Mouse (Mus musculus) right cerebral cortex, adult 2 months (tissue): ENCODE results near the gene Rbmxl1.
"Not testable (repeated sequence)": the region's sequence is repeated elsewhere in the genome, so short reads cannot be mapped to it uniquely, and the experiment has no call there.

Experiments used
- DNase-seq, 2 experiments: peaks; one replicate each; pipeline ENCODE4 v3.0.0; 2021 to 2022; ENCODE audit warnings: low spot score in 2 of 2

Gene Rbmxl1

DNA sequence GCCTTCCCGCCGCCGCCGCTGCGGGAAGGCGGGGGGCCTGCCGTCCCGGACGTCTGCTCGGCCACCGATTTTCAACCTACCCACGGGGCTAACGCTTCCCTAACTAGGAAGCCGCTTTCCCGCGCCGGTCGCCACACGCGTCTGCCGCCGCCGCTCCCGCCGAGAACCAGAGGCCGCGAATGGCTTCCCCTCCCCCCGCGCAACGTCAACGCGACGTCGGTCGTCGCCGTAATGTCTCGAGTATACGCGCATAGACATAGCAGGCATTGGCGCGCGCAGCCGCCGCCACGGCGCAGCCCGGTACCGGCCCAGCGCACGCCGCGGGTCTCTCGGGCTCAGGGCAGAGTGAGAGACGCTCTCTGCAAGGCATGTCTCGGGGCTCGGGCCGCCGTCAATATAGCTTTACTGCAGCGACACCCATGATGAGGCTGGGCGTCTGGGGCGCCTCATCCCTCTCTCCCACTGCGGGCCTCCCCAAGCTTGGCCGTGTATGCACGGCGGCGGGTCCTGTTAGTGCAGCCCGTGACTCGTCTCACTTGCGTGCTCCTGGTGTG, at the start of gene Rbmxl1:
TSS of gene Rbmxl1 (minus strand) at position 180 of the 554 bp plus-strand sequence.
- peak; percentile 91 to 92 for DNase-seq

DNA sequence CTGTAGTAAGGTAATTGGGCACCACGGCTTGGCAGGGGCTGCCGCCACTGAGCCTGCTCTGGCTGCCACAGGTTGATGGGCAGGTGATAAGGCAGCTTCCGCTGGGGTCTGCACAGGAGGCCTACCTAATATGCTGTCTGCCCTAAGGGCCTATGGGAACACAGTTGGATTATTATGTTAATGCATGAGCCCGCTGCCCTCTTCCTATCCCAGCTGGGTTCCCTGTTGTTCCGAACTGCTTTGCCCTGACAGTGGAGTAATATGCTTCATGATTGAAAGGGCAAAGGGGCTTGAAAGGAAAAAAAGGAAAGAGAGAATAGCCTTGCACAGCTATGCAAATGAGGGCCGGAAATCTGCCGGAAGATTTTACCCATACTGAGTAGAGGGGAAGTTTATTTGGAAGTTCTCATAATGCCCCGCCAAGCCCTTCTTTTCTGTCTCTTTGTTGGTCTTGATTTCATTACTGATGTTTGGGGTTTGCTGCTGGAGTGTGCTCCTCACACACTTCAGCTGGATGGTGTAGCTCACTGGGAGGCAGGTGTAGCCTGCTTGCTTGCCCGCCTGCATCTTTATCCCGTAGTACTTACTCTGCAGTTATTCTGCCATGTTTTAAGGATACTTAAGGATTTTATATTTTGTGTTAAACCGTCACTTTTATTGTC, 48.2 kb upstream of the Rbmxl1 start:
- no peak for DNase-seq

DNA sequence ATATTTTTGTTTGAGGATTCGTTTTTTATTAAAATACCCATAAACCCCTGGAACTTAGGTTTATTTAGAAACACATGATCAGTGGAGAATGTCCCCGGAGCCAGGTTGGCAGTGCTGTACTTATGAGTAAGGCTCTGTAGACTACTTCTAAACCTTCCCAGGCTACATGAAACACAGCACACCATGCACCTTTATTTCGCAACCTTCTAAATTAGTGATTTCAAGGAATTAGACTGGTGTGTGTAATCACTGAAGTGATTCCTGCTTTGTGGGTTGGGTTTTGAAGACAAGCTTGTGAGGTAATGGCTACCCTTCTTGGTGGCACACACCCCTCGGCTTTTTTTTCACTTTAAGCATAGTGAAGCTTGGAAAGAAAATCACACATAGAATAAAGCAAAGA, 47.1 kb upstream of the Rbmxl1 start:
- DNase-seq = no peak

DNA sequence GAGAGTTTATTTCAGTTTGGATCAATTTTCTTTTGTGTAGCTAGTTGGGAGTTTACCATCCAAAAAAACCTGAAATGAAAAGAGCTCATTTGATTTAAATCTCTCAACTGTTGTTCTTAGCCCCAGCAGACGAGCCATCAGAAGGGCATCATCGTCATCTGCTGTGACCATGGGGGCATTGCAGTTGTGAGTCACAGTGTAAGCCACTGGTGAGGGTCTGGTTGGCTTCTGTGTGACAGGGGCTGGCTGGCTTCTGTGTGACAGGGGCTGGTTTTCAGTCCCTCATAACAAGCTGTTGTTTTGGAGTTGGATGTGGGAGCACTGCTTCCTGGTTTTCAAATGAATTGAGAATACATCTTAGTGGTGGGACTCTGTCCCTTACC, 42.0 kb upstream of the Rbmxl1 start:
- no peak for DNase-seq

DNA sequence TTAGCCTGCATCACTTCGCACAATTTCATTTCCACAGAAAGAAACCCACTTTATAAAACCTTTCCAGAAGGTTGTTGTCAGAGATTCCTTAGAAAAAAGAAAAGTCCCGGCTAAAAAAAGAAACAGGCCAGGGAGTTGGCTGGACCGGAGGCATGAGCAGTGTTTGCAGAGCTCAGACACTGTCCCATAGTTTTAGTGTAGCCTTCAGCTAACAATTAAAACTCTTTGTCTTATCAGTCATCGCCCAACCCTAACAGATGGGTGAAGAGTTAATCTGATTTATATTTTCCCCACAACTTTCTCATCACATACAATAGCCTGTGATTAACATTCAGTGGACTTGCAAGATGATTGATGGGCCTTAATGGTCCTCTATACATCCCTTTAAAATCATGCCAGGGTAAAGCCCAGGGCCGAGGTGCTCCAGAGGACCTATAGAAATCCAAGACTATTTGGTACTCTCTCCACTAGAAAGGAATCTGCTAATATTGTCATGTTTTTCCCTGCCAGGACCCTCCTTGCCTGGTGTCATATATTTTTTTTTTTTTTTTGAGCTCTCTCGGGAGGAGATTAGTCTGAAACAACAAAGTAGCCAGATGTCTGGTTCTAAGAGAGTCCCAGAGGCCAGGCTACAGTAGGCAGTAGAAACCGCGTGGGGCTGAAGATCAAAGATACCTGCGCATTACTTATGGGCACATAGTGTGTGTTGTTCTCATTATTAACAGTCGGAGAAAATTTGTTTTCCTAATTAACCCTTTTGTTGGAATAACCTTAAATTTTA, 41.5 kb upstream of the Rbmxl1 start:
- no peak for DNase-seq

DNA sequence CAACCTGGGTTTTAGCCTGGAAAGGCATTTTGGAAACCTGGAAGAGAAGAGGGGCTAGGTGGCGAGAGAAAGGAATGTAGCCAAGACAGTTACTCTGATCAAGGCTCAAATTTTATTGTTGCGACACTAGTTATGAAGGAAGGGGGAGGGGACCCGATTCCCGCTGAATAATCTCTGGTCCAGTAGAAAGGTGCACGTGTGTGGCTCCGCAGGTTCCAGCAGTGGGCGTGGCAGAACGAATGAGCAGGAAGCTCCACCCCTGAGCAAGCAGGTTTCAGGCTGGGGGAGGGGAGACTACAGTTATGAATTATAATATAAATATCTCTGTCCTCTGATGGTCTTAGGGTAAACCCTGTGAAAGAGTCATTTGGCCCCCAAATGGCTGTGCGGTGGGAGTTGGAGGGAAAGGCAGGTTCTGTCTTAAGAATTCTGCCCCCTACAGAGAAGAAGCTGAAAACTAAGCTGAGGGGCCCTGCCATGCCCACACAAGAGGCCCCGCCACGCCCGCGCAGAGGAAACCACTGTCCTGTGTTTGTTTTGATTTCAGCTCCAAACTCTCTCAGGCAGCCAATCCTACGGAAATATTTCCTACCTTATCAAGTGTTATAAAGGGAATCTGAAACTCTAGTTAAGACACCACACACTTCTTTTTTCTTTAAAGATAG, 36.6 kb upstream of the Rbmxl1 start:
- not testable (repeated sequence) for DNase-seq

DNA sequence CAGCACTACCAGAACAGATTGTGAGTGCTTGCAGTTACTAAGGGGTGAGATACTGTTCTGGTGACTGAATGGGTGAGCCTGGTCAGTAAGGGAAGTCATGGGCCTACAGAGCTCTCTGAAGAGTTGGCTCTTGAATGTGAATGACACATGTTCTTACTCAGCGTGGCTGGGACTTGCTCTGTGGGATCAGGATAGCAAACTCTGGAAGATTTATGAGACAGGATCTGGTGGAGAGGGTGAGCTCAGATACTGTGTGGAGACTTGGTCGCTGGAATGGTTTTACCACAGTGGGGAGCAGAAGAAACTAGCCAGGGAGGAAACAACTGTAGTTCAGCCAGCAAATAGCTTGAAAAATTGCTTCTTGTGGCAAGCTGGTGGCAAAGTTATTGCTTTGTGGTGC, 35.8 kb upstream of the Rbmxl1 start:
- DNase-seq = no peak

DNA sequence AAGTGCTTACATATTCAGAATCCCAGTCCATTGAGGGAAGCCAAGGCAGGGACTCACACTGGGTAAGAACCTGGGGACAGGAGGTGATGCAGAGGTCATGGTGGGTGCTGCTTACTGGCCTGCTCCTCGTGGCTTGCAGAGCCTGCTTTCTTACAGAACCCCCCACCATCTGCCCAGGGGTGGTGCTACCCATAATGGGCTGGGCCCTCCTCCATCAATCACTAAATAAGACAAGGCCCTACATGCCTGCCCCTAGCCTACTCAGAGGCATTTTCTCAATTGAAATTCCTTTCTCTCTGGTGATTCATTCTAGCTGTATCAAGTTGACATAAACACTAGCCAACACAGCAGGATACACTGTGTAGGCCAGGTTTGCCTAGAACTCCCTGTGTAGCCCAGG, 34.9 kb upstream of the Rbmxl1 start:
- no peak for DNase-seq

DNA sequence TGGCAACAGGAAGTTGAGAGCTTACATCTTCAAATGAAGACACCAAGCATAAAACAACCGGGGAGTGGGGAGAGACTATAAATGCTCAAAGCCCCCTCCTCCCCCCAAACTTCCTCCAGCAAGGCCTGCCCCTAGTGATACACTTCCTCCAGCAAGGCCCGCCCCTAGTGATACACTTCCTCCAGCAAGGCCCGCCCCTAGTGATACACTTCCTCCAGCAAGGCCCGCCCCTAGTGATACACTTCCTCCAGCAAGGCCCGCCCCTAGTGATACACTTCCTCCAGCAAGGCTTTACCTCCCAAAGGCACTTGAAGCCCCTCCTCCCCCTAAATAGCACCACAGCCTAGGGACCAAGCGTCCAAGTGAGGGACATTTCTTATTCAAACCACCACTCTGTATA, 34.0 kb upstream of the Rbmxl1 start:
- DNase-seq = not testable (repeated sequence)

DNA sequence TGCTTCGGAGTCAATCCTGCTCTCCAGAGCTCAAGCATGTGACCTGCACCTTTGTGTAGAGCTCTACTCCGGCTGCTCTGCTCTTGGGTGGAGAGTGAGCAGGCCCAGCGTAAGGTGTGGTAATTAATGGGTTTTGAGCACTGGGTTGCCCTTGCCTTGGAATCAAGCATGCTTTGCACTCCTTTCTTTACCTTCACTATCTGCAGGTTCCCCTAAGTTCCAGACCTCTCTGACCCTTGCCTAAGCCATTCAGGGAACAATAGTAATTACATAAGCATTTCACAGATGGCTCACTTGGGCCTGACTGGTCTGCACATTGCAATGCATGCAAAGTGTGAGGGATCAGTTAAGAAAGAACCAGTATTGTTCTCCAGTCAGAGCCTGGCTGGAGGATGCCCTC, 29.1 kb upstream of the Rbmxl1 start:
- no peak for DNase-seq

DNA sequence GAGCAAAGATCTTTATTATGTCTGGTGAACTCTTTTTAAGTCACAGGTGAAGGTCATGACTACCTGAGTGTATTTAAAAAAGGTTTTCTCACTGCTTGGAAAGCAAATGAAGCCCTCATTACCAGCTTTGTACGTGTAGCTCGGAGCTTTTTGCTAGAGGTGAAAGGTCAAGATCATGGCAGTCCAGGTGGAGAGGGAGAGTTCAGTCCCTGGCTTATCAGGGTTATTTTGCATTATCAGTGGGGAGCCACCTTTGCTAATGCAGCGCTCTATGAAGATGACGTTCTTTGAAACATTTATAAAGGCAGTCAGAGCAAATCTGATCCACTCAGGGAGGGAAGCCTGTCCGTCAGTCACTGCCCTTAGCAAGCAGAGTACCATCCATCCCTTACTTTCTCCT, 28.0 kb upstream of the Rbmxl1 start:
- DNase-seq = no peak

DNA sequence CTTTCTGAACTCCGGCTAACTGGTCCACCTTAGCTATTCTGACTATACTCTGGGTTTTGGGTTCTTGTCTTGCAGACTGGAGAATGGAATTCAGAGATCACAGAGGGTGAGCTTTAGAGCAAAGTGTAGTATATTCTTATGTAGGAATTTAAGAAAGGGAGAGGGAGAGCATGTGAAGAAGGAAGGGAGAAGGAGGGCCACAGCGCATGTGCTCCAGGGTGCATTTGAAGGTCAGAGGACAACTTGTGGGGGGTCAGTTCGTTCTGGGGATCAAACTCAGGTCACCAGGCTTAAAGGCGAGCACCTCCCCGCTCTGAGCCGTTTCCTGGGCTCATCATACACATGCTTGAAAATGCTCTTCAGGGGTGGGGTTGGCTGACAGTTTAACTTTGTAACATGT, 25.3 kb upstream of the Rbmxl1 start:
- DNase-seq = no peak

DNA sequence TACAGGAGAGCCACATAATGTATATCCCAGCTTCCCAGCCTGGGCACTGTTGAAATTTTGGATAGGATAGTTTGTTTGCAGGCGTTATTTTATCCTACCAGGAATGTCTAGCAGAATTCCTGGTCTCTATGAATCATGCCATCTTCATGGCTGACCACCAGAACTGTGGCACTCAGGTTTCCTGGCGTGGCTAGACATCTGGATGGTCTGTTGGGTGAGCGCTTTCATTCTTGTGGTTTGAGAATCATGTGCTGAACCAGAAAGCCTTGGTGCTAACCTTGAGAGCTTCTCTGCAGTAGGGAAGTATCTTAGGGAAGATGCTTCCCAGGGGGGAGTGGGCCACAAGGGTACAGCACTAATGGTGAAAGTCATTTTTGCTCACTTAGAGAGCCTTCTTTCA, 6.4 kb upstream of the Rbmxl1 start:
- DNase-seq = no peak

DNA sequence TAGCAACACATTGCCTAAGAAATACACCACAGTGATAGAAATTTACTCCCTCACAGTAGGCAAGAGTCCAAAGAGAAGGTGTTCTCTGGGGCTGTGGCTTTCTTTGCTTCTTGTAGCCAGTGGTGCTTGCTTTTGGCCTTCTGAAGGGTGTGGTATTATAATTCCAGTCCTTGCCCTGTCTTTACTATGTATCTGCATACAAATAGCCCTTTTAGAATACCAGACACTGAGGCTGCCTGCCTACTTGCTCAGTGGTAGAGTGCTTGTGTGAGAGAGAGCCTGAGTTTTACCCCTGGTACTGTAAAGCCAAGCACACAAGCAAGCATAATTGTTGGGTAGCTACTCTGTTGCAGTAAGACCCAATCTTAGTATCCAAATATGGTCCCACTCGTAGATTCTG, 6.0 kb upstream of the Rbmxl1 start:
- DNase-seq = no peak

DNA sequence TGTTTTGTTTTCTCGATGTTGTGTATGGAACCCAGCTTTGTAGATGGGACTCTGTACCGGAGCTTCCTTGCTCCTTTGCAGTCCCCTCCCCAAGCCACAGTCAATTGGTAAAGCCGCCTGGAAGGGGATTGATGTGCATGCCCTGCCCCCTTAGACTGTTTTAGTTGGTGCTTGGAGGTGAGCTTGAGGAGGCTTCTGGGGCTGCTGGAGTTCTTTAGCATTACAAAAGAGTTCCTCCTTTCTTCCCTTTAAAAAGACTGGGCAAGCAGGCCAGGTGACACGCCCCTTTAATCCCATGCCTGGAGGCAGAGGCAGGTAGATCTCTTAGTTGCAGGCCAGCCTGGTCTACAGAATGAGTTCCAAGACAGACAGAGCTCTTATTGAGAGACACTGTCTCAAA, 4.4 kb upstream of the Rbmxl1 start:
- no peak for DNase-seq

DNA sequence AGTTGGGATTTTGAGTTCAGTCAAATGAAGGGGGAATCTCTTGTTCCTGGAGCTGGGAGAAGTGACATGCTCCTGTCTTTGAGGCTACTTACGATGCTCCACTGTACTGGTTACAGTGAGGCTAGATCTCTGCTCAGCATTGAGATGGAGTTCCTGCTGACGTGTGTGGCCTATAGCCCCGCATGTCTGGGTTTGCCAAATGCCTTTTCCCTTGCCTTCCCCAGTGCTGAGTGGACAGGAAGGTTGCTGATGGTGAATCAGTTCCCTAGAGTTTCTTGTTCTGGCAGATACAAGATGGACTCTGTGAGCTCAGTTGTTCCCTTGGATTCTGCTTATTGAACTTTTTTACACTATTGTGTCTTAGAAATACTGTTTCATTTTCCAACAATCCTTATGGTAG, 2.2 kb upstream of the Rbmxl1 start:
- no peak for DNase-seq

DNA sequence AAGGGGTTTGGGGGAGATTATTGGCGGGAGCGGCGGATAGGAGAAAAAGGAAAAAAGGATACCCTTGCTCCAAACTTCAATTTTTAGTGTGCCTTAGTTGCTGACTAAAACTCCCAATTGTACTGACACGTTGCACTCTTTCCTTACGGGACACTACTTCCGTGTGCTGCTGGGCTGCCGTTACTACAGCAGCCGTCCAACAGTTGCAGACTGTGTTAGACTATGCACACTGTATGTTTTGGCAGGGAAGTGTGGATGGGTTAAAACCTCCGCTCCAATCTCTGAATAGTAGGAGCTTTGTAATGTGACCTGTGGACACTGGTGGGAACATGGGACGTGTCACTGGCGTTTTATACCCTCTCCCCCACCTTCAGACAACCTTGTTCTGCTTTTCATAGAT, 1.4 kb upstream of the Rbmxl1 start:
- no peak for DNase-seq

DNA sequence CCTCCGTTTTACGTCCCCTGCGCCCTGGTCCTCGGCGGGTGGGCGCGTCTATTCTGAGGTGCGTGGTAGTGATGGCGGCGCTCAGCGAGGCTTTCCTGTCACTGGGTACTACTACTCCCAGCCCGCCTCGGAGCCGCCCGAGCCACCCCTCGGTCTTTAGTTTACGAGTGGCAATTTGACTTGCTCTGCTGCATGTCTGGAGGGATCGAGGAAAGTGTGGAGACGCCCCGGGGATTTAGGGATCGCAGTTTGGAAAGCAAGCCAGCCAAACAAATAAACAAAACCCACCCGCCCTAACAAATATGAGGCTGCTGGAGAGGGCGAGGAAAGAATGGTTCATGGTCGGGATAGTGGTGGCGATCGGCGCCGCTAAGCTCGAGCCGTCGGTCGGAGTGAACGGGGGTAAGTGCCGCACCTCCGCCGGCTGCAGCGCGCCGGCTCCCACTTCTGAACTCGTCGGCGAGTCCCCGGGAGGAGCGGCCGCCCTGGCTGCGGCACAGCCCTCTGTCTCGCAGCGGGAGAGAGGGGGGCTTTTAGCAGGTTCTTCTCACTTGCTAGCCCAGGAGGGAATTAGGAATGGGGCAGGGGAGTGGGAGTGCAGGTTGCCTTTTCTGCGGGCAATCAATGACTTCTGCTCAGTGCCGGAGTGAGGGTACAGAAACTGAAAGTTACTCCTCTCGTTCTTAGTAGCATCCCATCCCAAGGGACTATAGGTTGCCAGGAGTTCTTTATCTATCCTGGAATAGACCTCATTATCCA, 754 bp upstream of the Rbmxl1 start, which contains the start of gene Slc10a7:
TSS of gene Slc10a7 (plus strand) at position 74 of the 759 bp plus-strand sequence.
- DNase-seq = peak; percentile 90 to 91

DNA sequence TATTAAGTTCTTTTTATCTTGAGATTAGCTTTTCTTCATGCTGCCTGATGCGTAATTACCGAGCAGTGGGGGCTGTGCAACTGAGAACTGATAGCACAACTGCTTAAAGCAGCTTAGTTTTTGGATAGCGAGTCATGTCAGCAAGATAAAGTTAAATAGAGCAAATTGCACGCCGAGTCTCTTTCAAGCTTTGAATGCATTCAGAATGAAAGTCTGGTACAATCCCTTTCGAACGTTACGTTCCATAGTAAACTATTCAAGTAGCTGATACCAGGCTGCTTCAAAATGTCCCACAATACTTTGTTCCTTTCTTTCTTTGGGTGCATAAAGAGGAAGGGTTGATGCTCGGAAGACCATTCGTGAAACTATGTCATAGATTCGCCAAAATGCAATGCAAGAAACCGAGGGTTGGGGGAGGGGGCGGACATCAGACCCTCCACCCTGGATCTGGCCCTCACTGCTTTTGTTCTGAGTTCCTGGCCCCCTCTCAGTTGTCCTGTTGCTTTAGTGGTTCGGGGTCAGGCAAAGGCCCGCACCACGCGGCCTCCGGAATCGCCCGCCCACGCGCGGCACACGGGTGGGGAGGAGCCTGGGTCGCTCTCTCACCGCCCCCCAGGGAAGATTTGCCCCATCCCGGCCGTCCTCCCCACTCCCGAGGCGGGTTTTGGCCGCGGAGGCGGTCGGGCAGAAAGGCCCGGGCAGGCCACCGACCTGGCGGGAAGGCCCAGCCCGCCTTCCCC, 549 bp downstream of the Rbmxl1 start:
- peak; percentile 29 to 36 for DNase-seq

DNA sequence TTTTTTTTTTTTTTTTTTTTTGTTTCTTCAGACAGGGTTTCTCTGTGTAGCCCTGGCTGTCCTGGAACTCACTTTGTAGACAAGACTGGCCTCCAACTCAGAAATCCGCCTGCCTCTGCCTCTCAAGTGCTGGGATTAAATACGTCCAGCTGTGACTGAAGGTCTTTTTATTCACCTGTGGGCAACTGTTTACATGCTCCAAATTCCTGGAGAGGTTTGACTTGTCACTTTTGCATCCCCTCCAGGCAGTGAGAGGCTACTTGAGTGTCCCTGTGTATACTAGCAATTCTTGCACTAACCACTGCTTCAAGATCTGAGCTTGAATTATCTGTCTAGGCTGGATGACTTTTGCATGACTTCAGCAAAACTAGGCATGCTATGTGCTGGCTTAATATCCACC, 6.0 kb downstream of the Rbmxl1 start:
- no peak for DNase-seq

DNA sequence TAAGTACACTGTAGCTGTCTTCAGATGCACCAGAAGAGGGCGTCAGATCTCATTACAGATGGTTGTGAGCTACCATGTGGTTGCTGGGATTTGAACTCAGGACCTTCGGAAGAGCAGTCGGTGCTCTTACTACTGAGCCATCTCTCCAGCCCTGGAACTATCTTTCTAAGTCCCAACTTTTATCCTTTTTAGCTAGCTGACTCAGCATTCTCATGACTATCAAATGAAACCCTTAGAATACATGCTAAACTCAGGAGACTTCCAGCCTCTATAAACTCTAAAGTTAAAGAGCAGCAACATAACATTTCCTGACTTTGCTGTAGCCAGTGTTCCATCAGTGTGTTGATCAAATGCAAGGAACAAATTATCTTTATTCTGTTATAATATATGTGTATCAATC, 12.4 kb downstream of the Rbmxl1 start:
- not testable (repeated sequence) for DNase-seq
